25 mouse cellular contexts compared by ENCODE assay signal in genomic region chr9:108244540-108244939, GRCm38 (mm10). TPM values are rescaled to one million over a fixed set of nuclear protein-coding genes. Genes with fewer than 3 reads are reported as not detected.
DNase-seq lines count a peak whose midpoint lies in the region; ATAC-seq and TF ChIP-seq lines count a peak whose summit lies in the region.
"Had no signal": no experiment of that assay in that cellular context is flagged by ENCODE, and none has a peak within 500 bp of the region (broad histone marks: within the 10 kb centered on the region; RNA-seq: fewer than 3 reads in every experiment).

No protein-coding gene starts in this region.

- TF ChIP-seq EP300 in MEL (IDR thresholded peaks at IDR 0.05; ENCODE audit: low read depth in 1 of 2, low read length in 2 of 2) = peak; percentile 53 to 66; a peak in 3 of 4 replicates

- H3K4me2 ChIP-seq in forebrain, postnatal 0 days (ENCODE audit: low read depth) = no peak overlapping the region
- H3K4me2 ChIP-seq: embryonic facial prominence, embryonic 13.5 days; embryonic facial prominence, embryonic 15.5 days; forebrain, embryonic 12.5 days had no signal

- peaks cover 7 to 9% of the 10 kb centered on the region in 2 experiments for H3K4me1 ChIP-seq in MEL (ENCODE audit: control insufficient read depth in 1 of 2, insufficient read depth in 2 of 2, low read length in 2 of 2)
- no peaks in the 10 kb centered on the region for H3K4me1 ChIP-seq in forebrain, postnatal 0 days (ENCODE audit: insufficient read depth)
- H3K4me1 ChIP-seq: embryonic facial prominence, embryonic 13.5 days; embryonic facial prominence, embryonic 15.5 days; forebrain, embryonic 10.5 days; forebrain, embryonic 12.5 days had no signal

- peak overlapping the region; percentile 66 for H3K27ac ChIP-seq in gastrocnemius, adult 2 months
- no peak overlapping the region for H3K27ac ChIP-seq in MEL (ENCODE audit: control insufficient read depth, low read depth, low read length)
- H3K27ac ChIP-seq in forebrain, postnatal 0 days (ENCODE audit: low read depth, low read length) = no peak overlapping the region
- H3K27ac ChIP-seq: embryonic facial prominence, embryonic 13.5 days; embryonic facial prominence, embryonic 15.5 days; forebrain, embryonic 10.5 days; forebrain, embryonic 12.5 days had no signal

- H3K36me3 ChIP-seq in MEL (ENCODE audit: control insufficient read depth in 1 of 2, insufficient read depth in 2 of 2, low read length in 2 of 2) = peaks cover 0 to 12% of the 10 kb centered on the region in 2 experiments; a peak in 2 of 4 replicates
- H3K36me3 ChIP-seq in forebrain, postnatal 0 days (ENCODE audit: insufficient read depth) = peaks cover 18% of the 10 kb centered on the region; the same call in 1 of the 2 replicates

- peak; percentile 92 for ATAC-seq in megakaryocyte-erythroid progenitor cell, adult 5-6 weeks (replicated peaks; ENCODE audit: low FRiP score, low TSS enrichment, poor library complexity, severe bottlenecking)
- no peak for ATAC-seq in forebrain, postnatal 0 days
- ATAC-seq: activated CD4-positive, CD25-positive, alpha-beta regulatory T cell, adult 4 months; forebrain, embryonic 14.5 days; forebrain, embryonic 16.5 days; Patski had no signal

- H3K27me3 ChIP-seq in MEL (ENCODE audit: control insufficient read depth in 1 of 2, insufficient read depth in 2 of 2, low read length in 2 of 2) = no peaks in the 10 kb centered on the region
- no peaks in the 10 kb centered on the region for H3K27me3 ChIP-seq in forebrain, postnatal 0 days (ENCODE audit: insufficient read depth, low read length)
- H3K27me3 ChIP-seq: embryonic facial prominence, embryonic 13.5 days; embryonic facial prominence, embryonic 15.5 days; forebrain, embryonic 12.5 days; Patski had no signal

- intact Hi-C loops in gastrocnemius, adult 2 months (cut with DNase I) = no loop called here
- intact Hi-C loops in gastrocnemius, postnatal 14 days (cut with DNase I; ENCODE audit: low total_unique reads) = no loop called here

- DNase-seq in gastrocnemius, adult 2 months = peak; percentile 61
- DNase-seq in gastrocnemius, postnatal 25 days = no peak
- DNase-seq in MEL (ENCODE audit: low read depth, low spot score) = peak; percentile 68
- DNase-seq in gastrocnemius, postnatal 14 days = peak; percentile 20
- no peak for DNase-seq in forebrain, postnatal 0 days
- DNase-seq in spleen, postnatal 14 days (ENCODE audit: low spot score in 2 of 2) = no peak
- DNase-seq: adrenal gland, adult 8-10 months; adrenal gland, postnatal 14 days; adrenal gland, postnatal 36 days; cerebellum, adult 11-12 months; cerebellum, adult 2 months; cerebellum, adult 9-10 months; cerebellum, postnatal 14 days; cerebellum, postnatal 36 days had no signal

- H3K79me2 ChIP-seq in MEL (ENCODE audit: control insufficient read depth, insufficient read depth, low read length, poor library complexity) = no peaks in the 10 kb centered on the region

- H3K9me3 ChIP-seq in MEL (replicated peaks; ENCODE audit: insufficient read depth, low read length) = no peaks in the 10 kb centered on the region
- no peaks in the 10 kb centered on the region for H3K9me3 ChIP-seq in forebrain, postnatal 0 days (ENCODE audit: low read length)
- H3K9me3 ChIP-seq: embryonic facial prominence, embryonic 13.5 days; embryonic facial prominence, embryonic 15.5 days; forebrain, embryonic 10.5 days; forebrain, embryonic 12.5 days had no signal

- TF ChIP-seq RAD21 in MEL (IDR thresholded peaks at IDR 0.05; ENCODE audit: low read depth, low read length) = no peak

- H3K9ac ChIP-seq in MEL (ENCODE audit: control insufficient read depth, low read depth, low read length, poor library complexity, severe bottlenecking) = no peak overlapping the region
- no peak overlapping the region for H3K9ac ChIP-seq in forebrain, postnatal 0 days
- H3K9ac ChIP-seq: embryonic facial prominence, embryonic 13.5 days; embryonic facial prominence, embryonic 15.5 days; forebrain, embryonic 12.5 days had no signal

- 97% methylated on average over 3 of the region's 3 CpGs for WGBS in forebrain, postnatal 0 days

- no peak for TF ChIP-seq POLR2A in MEL (IDR thresholded peaks at IDR 0.05; ENCODE audit: control insufficient read depth in 1 of 2, insufficient read depth in 1 of 2, low read depth in 1 of 2, low read length in 2 of 2, poor library complexity in 1 of 2)

- H3K4me3 ChIP-seq in gastrocnemius, adult 2 months = no peak overlapping the region
- no peak overlapping the region for H3K4me3 ChIP-seq in MEL (ENCODE audit: control insufficient read depth in 1 of 2, insufficient read depth in 1 of 2, low read depth in 2 of 2, low read length in 2 of 2)
- no peak overlapping the region for H3K4me3 ChIP-seq in forebrain, postnatal 0 days (ENCODE audit: low read depth, low read length)
- H3K4me3 ChIP-seq: embryonic facial prominence, embryonic 13.5 days; embryonic facial prominence, embryonic 15.5 days; erythroblast, embryonic 14.5 days; forebrain, embryonic 10.5 days; forebrain, embryonic 12.5 days had no signal

- TF ChIP-seq CTCF in gastrocnemius, adult 2 months (IDR thresholded peaks at IDR 0.05) = no peak
- no peak for TF ChIP-seq CTCF in MEL (IDR thresholded peaks at IDR 0.05 in 2 of 3, conservative IDR thresholded peaks at IDR 0.05 in 1 of 3; ENCODE audit: control insufficient read depth in 1 of 3, insufficient read depth in 1 of 3, low read depth in 2 of 3, low read length in 3 of 3, poor library complexity in 1 of 3, severe bottlenecking in 1 of 3)
- no peak for TF ChIP-seq CTCF in forebrain, postnatal 0 days (IDR thresholded peaks at IDR 0.05; ENCODE audit: low read depth)

TF ChIP-seq in MEL, 35 proteins besides CTCF, POLR2A, EP300 and RAD21 (continues in another document):
- TF ChIP-seq ELF1 (IDR thresholded peaks at IDR 0.05; ENCODE audit: low read depth, low read length) (no peak), SIN3A (IDR thresholded peaks at IDR 0.05; ENCODE audit: low read length) (0 out of 2 replicates have a peak, but pooled peaks have one; percentile 10), ETS1 (IDR thresholded peaks at IDR 0.05; ENCODE audit: low read depth, low read length) (peak; percentile 74), CHD2 (IDR thresholded peaks at IDR 0.05; ENCODE audit: low read length) (no peak), BHLHE40 (IDR thresholded peaks at IDR 0.05; ENCODE audit: borderline replicate concordance, low read depth, low read length) (no peak), TCF12 (IDR thresholded peaks at IDR 0.05; ENCODE audit: low read depth, low read length) (peak; percentile 46; the same call in 1 of the 2 replicates), GATA1 (IDR thresholded peaks at IDR 0.05; ENCODE audit: low read depth, low read length) (peak; percentile 84), RCOR1 (IDR thresholded peaks at IDR 0.05; ENCODE audit: low read depth, low read length) (peak; percentile 14; the same call in 1 of the 2 replicates)

RNA-seq across cellular contexts. Expression of gene Dag1, which starts 19.2 kb away (rescaled TPM):
- total RNA-seq in gastrocnemius, adult 2 months (2021) = 100 to 1,000 TPM; 170 to 229 TPM
- 100 to 1,000 TPM; 169 to 183 TPM for total RNA-seq in gastrocnemius, postnatal 25 days (2021)
- total RNA-seq in MEL (2012; rRNA removed) = 7.8 and 8.1 TPM in 2 replicates
- 10 to 100 TPM in 1 of 2 experiments, not detected in 1; 27.6 TPM for polyA plus RNA-seq in MEL (2012; ENCODE audit: insufficient read depth in 1 of 2, insufficient read length in 2 of 2, low read depth in 1 of 2, low replicate concordance in 2 of 2, missing spikeins in 1 of 2)
- total RNA-seq in gastrocnemius, postnatal 14 days (2021) = 100 to 1,000 TPM; 232 to 238 TPM
- 10.2 and 12.9 TPM in 2 replicates for total RNA-seq in megakaryocyte-erythroid progenitor cell, adult 5-6 weeks (2014; fragmentation: Nextera tagmentation)
- 4.6 and 5.1 TPM in 2 replicates for total RNA-seq in megakaryocyte-erythroid progenitor cell, adult 5-6 weeks (2017)
- total RNA-seq in forebrain, postnatal 0 days (2014; rRNA removed) = 86.9 and 114 TPM in 2 replicates
- 64.3 and 77.4 TPM in 2 replicates for polyA plus RNA-seq in forebrain, postnatal 0 days (2015; fragmentation: Nextera tagmentation; extraction: Ambion mirVana)

RNA-seq across cellular contexts. Expression of gene Nicn1, which starts 45.7 kb away (rescaled TPM):
- 10 to 100 TPM in 1 of 2 experiments, 1 to 10 TPM in 1; 9.3 to 11.9 TPM for total RNA-seq in gastrocnemius, adult 2 months (2021)
- 10 to 100 TPM in 1 of 2 experiments, 1 to 10 TPM in 1; 8.2 to 12.1 TPM for total RNA-seq in gastrocnemius, postnatal 25 days (2021)
- 1.6 and 2.0 TPM in 2 replicates for total RNA-seq in MEL (2012; rRNA removed)
- 1 to 10 TPM in 1 of 2 experiments, not detected in 1; 4.7 TPM for polyA plus RNA-seq in MEL (2012; ENCODE audit: insufficient read depth in 1 of 2, insufficient read length in 2 of 2, low read depth in 1 of 2, low replicate concordance in 2 of 2, missing spikeins in 1 of 2)
- total RNA-seq in gastrocnemius, postnatal 14 days (2021) = 1 to 10 TPM; 9.3 to 9.8 TPM
- 3.1 and 5.0 TPM in 2 replicates for total RNA-seq in megakaryocyte-erythroid progenitor cell, adult 5-6 weeks (2014; fragmentation: Nextera tagmentation)
- total RNA-seq in megakaryocyte-erythroid progenitor cell, adult 5-6 weeks (2017) = 1.4 TPM in 1 of 2 replicates, not detected in the other
- 66.6 and 67.7 TPM in 2 replicates for total RNA-seq in forebrain, postnatal 0 days (2014; rRNA removed)
- polyA plus RNA-seq in forebrain, postnatal 0 days (2015; fragmentation: Nextera tagmentation; extraction: Ambion mirVana) = 115 and 134 TPM in 2 replicates
- polyA plus RNA-seq: erythroblast, embryonic 14.5 days had no signal

RNA-seq across cellular contexts. Expression of gene Amt, which starts 52.1 kb away (rescaled TPM):
- total RNA-seq in gastrocnemius, adult 2 months (2021) = 1 to 10 TPM; 1.0 to 1.4 TPM
- total RNA-seq in gastrocnemius, postnatal 25 days (2021) = 1 to 10 TPM; 1.6 to 1.8 TPM
- 0.15 and 0.26 TPM in 2 replicates for total RNA-seq in MEL (2012; rRNA removed)
- under 1 TPM in 1 of 2 experiments, not detected in 1; 0.58 TPM for polyA plus RNA-seq in MEL (2012; ENCODE audit: insufficient read depth in 1 of 2, insufficient read length in 2 of 2, low read depth in 1 of 2, low replicate concordance in 2 of 2, missing spikeins in 1 of 2)
- 1 to 10 TPM in 1 of 2 experiments, under 1 TPM in 1; 0.76 to 1.3 TPM for total RNA-seq in gastrocnemius, postnatal 14 days (2021)
- total RNA-seq in megakaryocyte-erythroid progenitor cell, adult 5-6 weeks (2014; fragmentation: Nextera tagmentation) = 0.28 TPM in 1 of 2 replicates, not detected in the other
- total RNA-seq in megakaryocyte-erythroid progenitor cell, adult 5-6 weeks (2017) = 0.23 TPM in 1 of 2 replicates, not detected in the other
- 25.9 and 32.6 TPM in 2 replicates for total RNA-seq in forebrain, postnatal 0 days (2014; rRNA removed)
- 14.6 and 20.1 TPM in 2 replicates for polyA plus RNA-seq in forebrain, postnatal 0 days (2015; fragmentation: Nextera tagmentation; extraction: Ambion mirVana)
- total RNA-seq: common myeloid progenitor, adult 5-6 weeks had no signal
- polyA plus RNA-seq: erythroblast, embryonic 14.5 days had no signal

RNA-seq across cellular contexts. Expression of gene Bsn, which starts 54.4 kb away (rescaled TPM):
- under 1 TPM in 1 of 2 experiments, not detected in 1; 0.03 TPM for total RNA-seq in gastrocnemius, adult 2 months (2021)
- under 1 TPM; 0.05 to 0.08 TPM for total RNA-seq in gastrocnemius, postnatal 25 days (2021)
- 2.7 and 3.5 TPM in 2 replicates for total RNA-seq in MEL (2012; rRNA removed)
- polyA plus RNA-seq in MEL (2012; ENCODE audit: insufficient read depth in 1 of 2, insufficient read length in 2 of 2, low read depth in 1 of 2, low replicate concordance in 2 of 2, missing spikeins in 1 of 2) = 1 to 10 TPM in 1 of 2 experiments, not detected in 1; 5.6 TPM
- total RNA-seq in gastrocnemius, postnatal 14 days (2021) = under 1 TPM; 0.11 to 0.29 TPM
- total RNA-seq in megakaryocyte-erythroid progenitor cell, adult 5-6 weeks (2014; fragmentation: Nextera tagmentation) = 5.5 and 7.4 TPM in 2 replicates
- 2.3 and 2.9 TPM in 2 replicates for total RNA-seq in megakaryocyte-erythroid progenitor cell, adult 5-6 weeks (2017)
- 27.4 and 34.1 TPM in 2 replicates for total RNA-seq in forebrain, postnatal 0 days (2014; rRNA removed)
- polyA plus RNA-seq in forebrain, postnatal 0 days (2015; fragmentation: Nextera tagmentation; extraction: Ambion mirVana) = 3.0 and 5.5 TPM in 2 replicates

Comparison
In these comparisons a context has a peak if more than half of its experiments do, and no peak if none do; other contexts are left out.
1. DNase-seq: peak in gastrocnemius, adult 2 months (single experiment), MEL (single experiment) and gastrocnemius, postnatal 14 days (single experiment); none in gastrocnemius, postnatal 25 days (single experiment), forebrain, postnatal 0 days (single experiment) and spleen, postnatal 14 days (0 of 2).